Mouse (Mus musculus) cerebellum, adult 2 months (tissue): ENCODE measurements around the gene Map3k1.

ENCODE experiments used
- CTCF ChIP-seq: fragments of 200-500 bp; IDR thresholded peaks from 2 replicates; pipeline ENCODE4 v1.5.1; 2011; ENCODE audit warnings: low read depth, mild to moderate bottlenecking, control low read depth, low read length, moderate library complexity, borderline replicate concordance; ENCODE audit not compliant: insufficient read depth
- POLR2A ChIP-seq: fragments of 200-500 bp; IDR thresholded peaks from 2 replicates; pipeline ENCODE4 v1.6.1; 2011; ENCODE audit warnings: low read length, control low read depth, borderline replicate concordance; ENCODE audit not compliant: insufficient read depth

DNA sequence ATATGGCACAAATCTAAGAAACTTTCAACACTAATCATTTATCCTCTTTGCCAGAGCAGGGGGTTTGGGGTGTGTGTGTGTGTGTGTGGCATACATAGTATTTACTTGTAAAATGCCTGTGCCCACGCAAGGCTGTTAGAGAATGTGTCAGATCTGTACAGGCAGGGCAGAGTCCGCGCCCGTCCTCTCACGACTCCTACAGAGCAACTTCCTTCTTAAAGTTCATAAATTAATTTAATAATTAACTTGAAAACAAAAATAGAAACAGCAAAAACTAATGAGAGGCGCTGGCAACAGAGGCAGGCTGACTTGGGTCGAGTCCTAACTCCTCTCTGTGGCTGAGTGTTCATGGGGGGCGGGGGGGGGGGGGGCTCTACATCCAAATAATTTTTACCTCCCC, 4.6 kb downstream of the Map3k1 start:
- TF ChIP-seq POLR2A (no peak), CTCF (no peak)
